Mouse (Mus musculus) lung, embryonic 14.5 days (tissue): ENCODE measurements around the gene Ccnd1. TPM values are rescaled to one million over a fixed set of nuclear protein-coding genes. Genes with fewer than 3 reads are reported as not detected.

Experiments
- ATAC-seq: fragments of 200-750 bp; cut with Nextera tagmentation; 2 replicates; pipeline ENCODE4 v1.8.0; 2017; ENCODE audit warnings: mild to moderate bottlenecking, moderate TSS enrichment, moderate library complexity; ENCODE audit not compliant: insufficient read depth
- DNase-seq: peaks from one replicate; pipeline ENCODE4 v3.0.0-alpha.2; 2015
- H3K27ac ChIP-seq: fragments of 300-500 bp; sonication (generic); 2 replicates; pipeline ENCODE4 v1.5.1; 2014; ENCODE audit warnings: low read depth, mild to moderate bottlenecking, moderate library complexity
- H3K27me3 ChIP-seq: fragments of 300-500 bp; sonication (generic); 2 replicates; pipeline ENCODE4 v1.6.1; 2014; ENCODE audit warnings: low read length, control low read depth; ENCODE audit not compliant: insufficient read depth
- H3K36me3 ChIP-seq: fragments of 300-500 bp; sonication (generic); 2 replicates; pipeline ENCODE4 v1.6.1; 2014; ENCODE audit warnings: control low read depth; ENCODE audit not compliant: insufficient read depth
- H3K4me1 ChIP-seq: fragments of 300-500 bp; sonication (generic); 2 replicates; pipeline ENCODE4 v1.6.1; 2014; ENCODE audit warnings: antibody characterized with exemption, control low read depth; ENCODE audit not compliant: insufficient read depth
- H3K4me2 ChIP-seq: fragments of 300-500 bp; sonication (generic); 2 replicates; pipeline ENCODE4 v1.6.1; 2014; ENCODE audit warnings: mild to moderate bottlenecking
- H3K4me3 ChIP-seq: fragments of 300-500 bp; sonication (generic); 2 replicates; pipeline ENCODE4 v1.5.1; 2014; ENCODE audit warnings: low read depth, low read length
- H3K9ac ChIP-seq: fragments of 300-500 bp; sonication (generic); 2 replicates; pipeline ENCODE4 v1.6.1; 2014
- H3K9me3 ChIP-seq: fragments of 300-500 bp; sonication (generic); 2 replicates; pipeline ENCODE4 v1.6.1; 2016; ENCODE audit warnings: low read depth, low read length, control low read depth
- CTCF ChIP-seq: IDR thresholded peaks from 2 replicates; pipeline ENCODE4 v1.5.1; 2016; ENCODE audit warnings: antibody characterized with exemption, low read depth
- WGBS: fragments of 180-500 bp; shearing (Covaris S2); extraction: QIAGEN DNeasy Blood & Tissue Kit; methylation state at CpG from one replicate; pipeline ENCODE4 v1.1.7; 2014; 5-methylcytosine and 5-hydroxymethylcytosine counted together
- polyA plus RNA-seq: library from polyadenylated mRNA; unstranded; fragments of >200 nt; fragmentation: Nextera tagmentation; extraction: Ambion mirVana; gene quantifications from 2 replicates; pipeline ENCODE4 v1.2.1, GENCODE M21; 2014

Ccnd1 gene
- polyA plus RNA-seq, 1 experiment from 2014 or later: 154 TPM

GRCm38 (mm10) chr7:144938661-144939343 is 923 bp downstream of the Ccnd1 start:
- DNase-seq: peak; percentile 52

DNA sequence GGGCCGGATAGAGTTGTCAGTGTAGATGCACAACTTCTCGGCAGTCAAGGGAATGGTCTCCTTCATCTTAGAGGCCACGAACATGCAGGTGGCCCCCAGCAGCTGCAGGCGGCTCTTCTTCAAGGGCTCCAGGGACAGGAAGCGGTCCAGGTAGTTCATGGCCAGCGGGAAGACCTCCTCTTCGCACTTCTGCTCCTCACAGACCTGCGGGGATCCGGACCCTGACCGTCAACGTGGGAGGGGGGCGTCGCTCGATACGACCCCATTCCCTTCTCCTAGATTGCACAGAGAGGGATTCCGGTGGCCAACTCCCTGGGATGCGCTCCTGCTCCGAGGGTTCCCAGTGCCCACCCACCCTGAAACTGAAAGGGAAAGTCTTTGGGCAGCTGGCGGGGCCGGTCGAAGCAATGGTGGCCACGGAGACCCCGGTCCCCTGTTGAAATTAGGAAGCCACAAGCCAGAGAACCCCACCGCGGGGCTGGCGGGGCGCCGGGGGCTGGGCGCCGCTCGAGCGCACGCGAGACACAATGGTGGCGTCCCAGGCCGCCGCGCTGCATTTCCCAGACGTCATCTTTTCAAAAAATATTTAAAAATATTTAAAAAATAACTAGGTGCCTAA is 1.7 kb downstream of the Ccnd1 start:
- WGBS: under 1% methylated on average over 39 of the region's 39 CpGs
- Histone ChIP-seq H3K4me3 (peak overlapping the region; percentile 71), H3K36me3 (peaks cover 49% of the 10 kb centered on the region), H3K4me2 (peak overlapping the region; percentile 97), H3K27me3 (peaks cover 11% of the 10 kb centered on the region; the same call in 1 of the 2 replicates), H3K4me1 (peaks cover 4% of the 10 kb centered on the region; the same call in 1 of the 2 replicates), H3K27ac (peak overlapping the region; percentile 99), H3K9ac (peak overlapping the region; percentile 82), H3K9me3 (no peaks in the 10 kb centered on the region)
- DNase-seq (peak; percentile 39), ATAC-seq (no peak)
- no peak for TF ChIP-seq CTCF

More at GRCm38 (mm10) chr7:144938661-144939343, 923 bp downstream of the Ccnd1 start:
- ATAC-seq: no peak
- peaks cover 41% of the 10 kb centered on the region for H3K36me3 ChIP-seq
- H3K4me1 ChIP-seq: peaks cover 7% of the 10 kb centered on the region
- peak overlapping the region; percentile 82 for H3K9ac ChIP-seq
- 1% methylated on average over 32 of the region's 32 CpGs for WGBS
- peaks cover 11% of the 10 kb centered on the region; the same call in 1 of the 2 replicates for H3K27me3 ChIP-seq
- H3K4me3 ChIP-seq: peak overlapping the region; percentile 71
- no peak for TF ChIP-seq CTCF
- H3K9me3 ChIP-seq: no peaks in the 10 kb centered on the region
- peak overlapping the region; percentile 99 for H3K27ac ChIP-seq
- peak overlapping the region; percentile 97 for H3K4me2 ChIP-seq

DNA sequence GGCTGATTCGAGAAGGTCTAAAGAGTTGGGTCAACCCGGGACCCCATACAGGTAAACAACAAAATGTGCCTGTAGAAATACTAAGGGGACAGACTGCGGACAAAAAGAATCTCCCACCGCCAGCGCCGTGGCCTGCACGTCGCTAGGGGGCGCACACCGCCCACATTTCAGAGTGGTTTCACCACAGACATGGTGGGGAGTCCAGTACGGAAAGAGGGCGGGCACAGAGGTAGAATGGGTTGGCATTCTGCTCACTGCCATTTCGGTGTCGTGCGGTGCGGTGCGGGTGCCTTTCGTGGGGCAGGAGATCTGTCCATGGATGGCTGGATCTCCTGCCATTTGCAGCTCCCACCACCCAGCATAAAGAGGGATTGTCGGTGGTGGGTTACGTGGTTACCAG is 2.2 kb downstream of the Ccnd1 start:
- TF ChIP-seq CTCF: peak; percentile 99
- H3K4me2 ChIP-seq: peak overlapping the region; percentile 97
- H3K4me3 ChIP-seq: peak overlapping the region; percentile 71
- no peaks in the 10 kb centered on the region for H3K9me3 ChIP-seq
- ATAC-seq (peak; percentile 8), DNase-seq (peak; percentile 95)
- peaks cover 54% of the 10 kb centered on the region for H3K36me3 ChIP-seq
- peak overlapping the region; percentile 82 for H3K9ac ChIP-seq
- H3K27ac ChIP-seq: peak overlapping the region; percentile 99
- H3K4me1 ChIP-seq: no peaks in the 10 kb centered on the region; the same call in 1 of the 2 replicates
- WGBS: under 1% methylated on average over 20 of the region's 20 CpGs
- H3K27me3 ChIP-seq: peaks cover 11% of the 10 kb centered on the region; the same call in 1 of the 2 replicates

- WGBS: 77% methylated on average over 4 of the region's 4 CpGs
- no peak overlapping the region for H3K4me3 ChIP-seq
- no peak for TF ChIP-seq CTCF
- DNase-seq (no peak), ATAC-seq (no peak)
- peaks cover 65% of the 10 kb centered on the region for H3K36me3 ChIP-seq
- H3K4me1 ChIP-seq: no peaks in the 10 kb centered on the region
- H3K9me3 ChIP-seq: no peaks in the 10 kb centered on the region
- H3K4me2 ChIP-seq: peak overlapping the region; percentile 97; the same call in 1 of the 2 replicates
- H3K27ac ChIP-seq: no peak overlapping the region
- H3K9ac ChIP-seq: no peak overlapping the region
- peaks cover 11% of the 10 kb centered on the region; the same call in 1 of the 2 replicates for H3K27me3 ChIP-seq
Measured at GRCm38 (mm10) chr7:144936311-144936880, 3.3 kb downstream of the Ccnd1 start.

DNA sequence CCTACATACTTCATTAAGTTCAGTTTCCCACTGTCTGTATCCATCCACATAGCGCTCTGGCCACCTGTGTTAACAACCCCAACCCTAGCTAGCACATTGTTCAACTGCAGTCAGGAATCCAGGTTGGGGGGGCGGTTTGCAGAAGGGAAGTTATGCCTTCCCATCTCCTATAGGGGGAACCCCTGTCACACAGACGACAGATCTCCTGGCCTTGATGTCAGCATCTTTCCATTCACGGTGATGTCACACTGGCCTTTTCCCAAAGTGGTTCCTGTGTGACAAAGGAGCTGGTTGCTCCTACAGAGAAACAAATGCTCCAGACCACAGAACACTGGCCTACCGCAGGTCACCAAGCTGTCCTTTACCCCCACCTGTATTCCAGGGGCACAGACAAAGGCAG is 4.2 kb downstream of the Ccnd1 start:
- peak; percentile 70 for TF ChIP-seq CTCF
- Histone ChIP-seq H3K9me3 (no peaks in the 10 kb centered on the region), H3K4me3 (no peak overlapping the region), H3K4me2 (no peak overlapping the region), H3K27ac (no peak overlapping the region), H3K4me1 (no peaks in the 10 kb centered on the region), H3K9ac (no peak overlapping the region), H3K27me3 (peaks cover 11% of the 10 kb centered on the region; the same call in 1 of the 2 replicates), H3K36me3 (peaks cover 72% of the 10 kb centered on the region)
- 50% methylated on average over 5 of the region's 5 CpGs for WGBS
- peak; percentile 68 for DNase-seq
- ATAC-seq: no peak

DNA sequence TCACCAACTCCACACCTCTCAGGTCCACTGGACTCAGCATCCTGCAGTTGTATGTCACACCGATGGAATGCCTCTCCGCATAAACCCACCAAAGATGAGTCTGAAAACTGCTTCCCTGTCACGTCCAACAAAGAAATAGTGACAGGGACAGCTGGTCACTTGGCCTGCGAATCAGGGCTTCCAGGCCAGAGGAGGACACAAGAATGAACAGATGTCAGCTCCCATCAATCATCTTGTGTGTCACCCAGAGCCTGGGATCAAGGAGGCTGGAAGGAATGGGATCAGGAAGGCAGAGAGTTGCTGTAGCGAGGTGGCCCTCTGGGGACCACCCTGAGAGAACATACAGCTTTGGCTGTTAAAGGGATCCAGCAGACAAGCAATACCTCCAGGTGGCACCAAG is 4.8 kb downstream of the Ccnd1 start:
- Histone ChIP-seq H3K9ac (no peak overlapping the region), H3K36me3 (peaks cover 78% of the 10 kb centered on the region), H3K27ac (no peak overlapping the region), H3K4me2 (no peak overlapping the region), H3K4me1 (no peaks in the 10 kb centered on the region), H3K4me3 (no peak overlapping the region), H3K27me3 (peaks cover 11% of the 10 kb centered on the region; the same call in 1 of the 2 replicates), H3K9me3 (no peaks in the 10 kb centered on the region)
- TF ChIP-seq CTCF: no peak
- 60% methylated on average over 5 of the region's 5 CpGs for WGBS
- ATAC-seq (no peak), DNase-seq (no peak)

GRCm38 (mm10) chr7:144933796-144934195 is 5.9 kb downstream of the Ccnd1 start:
- no peak for DNase-seq
- H3K27ac ChIP-seq: no peak overlapping the region
- no peaks in the 10 kb centered on the region for H3K9me3 ChIP-seq
- H3K36me3 ChIP-seq: peaks cover 89% of the 10 kb centered on the region
- H3K9ac ChIP-seq: no peak overlapping the region
- H3K4me3 ChIP-seq: no peak overlapping the region
- 86% methylated on average over 8 of the region's 8 CpGs for WGBS
- H3K27me3 ChIP-seq: peaks cover 9% of the 10 kb centered on the region; the same call in 1 of the 2 replicates
- ATAC-seq: no peak
- no peak for TF ChIP-seq CTCF
- no peaks in the 10 kb centered on the region for H3K4me1 ChIP-seq
- no peak overlapping the region for H3K4me2 ChIP-seq
